Mouse (Mus musculus): ENCODE measurements around the gene Tfg.

- TF ChIP-seq POLR2A (IDR thresholded peaks at IDR 0.05; ENCODE audit: low read depth, low read length) (no peak), CTCF (conservative IDR thresholded peaks at IDR 0.05; ENCODE audit: insufficient read depth, insufficient read length, low read depth, low read length) (no peak)
These were observed 47.7 kb downstream of the Tfg start for GRCm38 (mm10) chr16:56669520-56669919.
